Mouse (Mus musculus): ENCODE results near the gene Syt8. TPM values are rescaled to one million over a fixed set of nuclear protein-coding genes. Genes with fewer than 3 reads are reported as not detected.

Syt8 gene
- polyA plus RNA-seq, 1 experiment, result not detected

- H3K9ac ChIP-seq (ENCODE audit: low read depth, poor library complexity, severe bottlenecking), result no peak overlapping the region
- no peaks in the 10 kb centered on the region for H3K36me3 ChIP-seq (ENCODE audit: control insufficient read depth, insufficient read depth, low read length, poor library complexity, severe bottlenecking)
- H3K4me3 ChIP-seq (ENCODE audit: low read depth, low read length), result no peak overlapping the region
- no peaks in the 10 kb centered on the region for H3K27me3 ChIP-seq (ENCODE audit: control insufficient read depth, insufficient read depth, low read length, poor library complexity, severe bottlenecking)
- H3K9me3 ChIP-seq (replicated peaks; ENCODE audit: control insufficient read depth, insufficient read depth, low read length, poor library complexity, severe bottlenecking), result no peaks in the 10 kb centered on the region
- H3K27ac ChIP-seq (ENCODE audit: insufficient read depth, low read length), result no peak overlapping the region
- TF ChIP-seq POLR2A (IDR thresholded peaks at IDR 0.05; ENCODE audit: insufficient read depth, low read length) (no peak), EP300 (IDR thresholded peaks at IDR 0.05; ENCODE audit: insufficient read depth, low read depth, low read length) (no peak), CTCF (IDR thresholded peaks at IDR 0.05; ENCODE audit: low read depth, low read length) (no peak)
- peaks cover 1% of the 10 kb centered on the region for H3K4me1 ChIP-seq (ENCODE audit: control insufficient read depth, insufficient read depth, low read length)
These were observed 20.6 kb downstream of the Syt8 start for GRCm38 (mm10) chr7:142455251-142455650.

DNA sequence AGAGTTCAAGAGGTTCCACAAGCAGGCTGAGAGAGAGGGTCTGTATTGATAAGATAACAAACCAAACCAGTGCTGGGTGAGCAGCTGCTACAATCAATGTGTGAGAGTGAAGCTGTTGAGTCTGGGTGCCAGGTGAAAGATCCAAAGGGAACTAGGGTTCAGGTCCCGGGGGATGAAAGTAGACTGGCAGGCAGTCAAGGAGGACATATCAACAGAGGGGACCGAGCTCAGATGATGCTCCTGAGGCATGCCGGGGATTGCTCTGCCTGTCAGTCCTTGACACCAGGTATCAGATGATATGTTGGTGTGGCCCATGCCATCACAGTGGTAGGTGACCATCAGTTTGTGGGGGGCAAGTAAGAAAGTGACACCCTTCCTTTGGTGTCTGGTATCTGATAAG, 22.2 kb downstream of the Syt8 start:
- Histone ChIP-seq H3K4me1 (ENCODE audit: control insufficient read depth, insufficient read depth, low read length) (peaks cover 1% of the 10 kb centered on the region), H3K9me3 (replicated peaks; ENCODE audit: control insufficient read depth, insufficient read depth, low read length, poor library complexity, severe bottlenecking) (no peaks in the 10 kb centered on the region), H3K27me3 (ENCODE audit: control insufficient read depth, insufficient read depth, low read length, poor library complexity, severe bottlenecking) (no peaks in the 10 kb centered on the region), H3K9ac (ENCODE audit: low read depth, poor library complexity, severe bottlenecking) (no peak overlapping the region), H3K4me3 (ENCODE audit: low read depth, low read length) (no peak overlapping the region), H3K36me3 (ENCODE audit: control insufficient read depth, insufficient read depth, low read length, poor library complexity, severe bottlenecking) (no peaks in the 10 kb centered on the region), H3K27ac (ENCODE audit: insufficient read depth, low read length) (no peak overlapping the region)
- TF ChIP-seq CTCF (IDR thresholded peaks at IDR 0.05; ENCODE audit: low read depth, low read length) (no peak), EP300 (IDR thresholded peaks at IDR 0.05; ENCODE audit: insufficient read depth, low read depth, low read length) (no peak), POLR2A (IDR thresholded peaks at IDR 0.05; ENCODE audit: insufficient read depth, low read length) (no peak)

GRCm38 (mm10) chr7:142457227-142457811, 22.7 kb downstream of the Syt8 start:
- Histone ChIP-seq H3K4me1 (ENCODE audit: control insufficient read depth, insufficient read depth, low read length) (peaks cover 1% of the 10 kb centered on the region), H3K4me3 (ENCODE audit: low read depth, low read length) (no peak overlapping the region), H3K9ac (ENCODE audit: low read depth, poor library complexity, severe bottlenecking) (no peak overlapping the region), H3K27ac (ENCODE audit: insufficient read depth, low read length) (no peak overlapping the region), H3K36me3 (ENCODE audit: control insufficient read depth, insufficient read depth, low read length, poor library complexity, severe bottlenecking) (no peaks in the 10 kb centered on the region), H3K27me3 (ENCODE audit: control insufficient read depth, insufficient read depth, low read length, poor library complexity, severe bottlenecking) (no peaks in the 10 kb centered on the region), H3K9me3 (replicated peaks; ENCODE audit: control insufficient read depth, insufficient read depth, low read length, poor library complexity, severe bottlenecking) (no peaks in the 10 kb centered on the region)
- no peak for TF ChIP-seq EP300 (IDR thresholded peaks at IDR 0.05; ENCODE audit: insufficient read depth, low read depth, low read length)
- no peak for TF ChIP-seq POLR2A (IDR thresholded peaks at IDR 0.05; ENCODE audit: insufficient read depth, low read length)
- TF ChIP-seq CTCF (IDR thresholded peaks at IDR 0.05; ENCODE audit: low read depth, low read length), result no peak

DNA sequence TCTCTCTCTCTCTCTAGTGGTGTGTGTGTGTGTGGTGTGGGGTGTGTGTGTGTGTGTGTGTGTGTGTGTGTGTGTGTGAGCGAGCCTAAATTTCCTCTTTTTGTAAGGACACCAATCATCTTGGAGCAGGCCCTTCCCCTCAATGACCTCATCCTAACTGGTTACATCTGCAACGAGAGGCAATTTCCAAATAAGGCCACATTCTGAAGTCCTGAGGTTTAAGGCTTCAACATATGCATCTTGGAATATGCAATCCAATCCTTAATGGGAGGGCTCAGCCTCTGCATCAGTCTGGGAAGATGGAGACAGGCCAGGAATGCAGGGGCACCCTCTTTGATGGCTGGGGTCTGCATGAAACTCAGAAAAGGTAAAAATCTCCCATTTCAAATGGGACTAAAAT, 23.4 kb downstream of the Syt8 start:
- Histone ChIP-seq H3K9me3 (replicated peaks; ENCODE audit: control insufficient read depth, insufficient read depth, low read length, poor library complexity, severe bottlenecking) (no peaks in the 10 kb centered on the region), H3K36me3 (ENCODE audit: control insufficient read depth, insufficient read depth, low read length, poor library complexity, severe bottlenecking) (no peaks in the 10 kb centered on the region), H3K27me3 (ENCODE audit: control insufficient read depth, insufficient read depth, low read length, poor library complexity, severe bottlenecking) (no peaks in the 10 kb centered on the region), H3K27ac (ENCODE audit: insufficient read depth, low read length) (no peak overlapping the region), H3K9ac (ENCODE audit: low read depth, poor library complexity, severe bottlenecking) (no peak overlapping the region), H3K4me3 (ENCODE audit: low read depth, low read length) (no peak overlapping the region), H3K4me1 (ENCODE audit: control insufficient read depth, insufficient read depth, low read length) (peaks cover 1% of the 10 kb centered on the region)
- TF ChIP-seq EP300 (IDR thresholded peaks at IDR 0.05; ENCODE audit: insufficient read depth, low read depth, low read length) (no peak), CTCF (IDR thresholded peaks at IDR 0.05; ENCODE audit: low read depth, low read length) (no peak), POLR2A (IDR thresholded peaks at IDR 0.05; ENCODE audit: insufficient read depth, low read length) (no peak)

- Histone ChIP-seq H3K27ac (ENCODE audit: insufficient read depth, low read length) (no peak overlapping the region), H3K9me3 (replicated peaks; ENCODE audit: control insufficient read depth, insufficient read depth, low read length, poor library complexity, severe bottlenecking) (no peaks in the 10 kb centered on the region), H3K27me3 (ENCODE audit: control insufficient read depth, insufficient read depth, low read length, poor library complexity, severe bottlenecking) (no peaks in the 10 kb centered on the region), H3K36me3 (ENCODE audit: control insufficient read depth, insufficient read depth, low read length, poor library complexity, severe bottlenecking) (no peaks in the 10 kb centered on the region), H3K4me3 (ENCODE audit: low read depth, low read length) (no peak overlapping the region), H3K9ac (ENCODE audit: low read depth, poor library complexity, severe bottlenecking) (no peak overlapping the region), H3K4me1 (ENCODE audit: control insufficient read depth, insufficient read depth, low read length) (peaks cover 1% of the 10 kb centered on the region)
- TF ChIP-seq POLR2A (IDR thresholded peaks at IDR 0.05; ENCODE audit: insufficient read depth, low read length), result no peak
- TF ChIP-seq CTCF (IDR thresholded peaks at IDR 0.05; ENCODE audit: low read depth, low read length), result no peak
- TF ChIP-seq EP300 (IDR thresholded peaks at IDR 0.05; ENCODE audit: insufficient read depth, low read depth, low read length), result no peak
These were observed 24.1 kb downstream of the Syt8 start for GRCm38 (mm10) chr7:142458676-142459298.

DNA sequence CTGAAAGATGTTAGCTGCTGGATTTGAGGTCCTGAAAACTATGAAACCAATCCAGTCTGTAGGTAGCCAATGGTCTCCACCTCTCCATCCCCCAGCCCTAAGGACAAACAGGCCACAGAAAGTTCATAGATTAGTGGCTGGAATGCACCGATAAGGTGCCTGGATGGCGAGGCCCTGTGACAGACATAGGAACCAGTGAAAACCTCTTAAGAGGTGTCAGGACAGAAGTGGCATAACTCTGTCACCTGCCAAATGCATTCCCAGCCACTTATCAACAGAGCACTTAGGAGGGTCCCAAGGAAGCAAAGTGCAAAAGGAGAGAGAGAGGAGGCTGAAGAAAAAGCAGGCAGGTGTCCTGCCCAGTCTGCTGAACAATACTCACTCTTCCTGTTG, 24.6 kb downstream of the Syt8 start:
- peaks cover 1% of the 10 kb centered on the region for H3K4me1 ChIP-seq (ENCODE audit: control insufficient read depth, insufficient read depth, low read length)
- H3K36me3 ChIP-seq (ENCODE audit: control insufficient read depth, insufficient read depth, low read length, poor library complexity, severe bottlenecking), result no peaks in the 10 kb centered on the region
- no peaks in the 10 kb centered on the region for H3K9me3 ChIP-seq (replicated peaks; ENCODE audit: control insufficient read depth, insufficient read depth, low read length, poor library complexity, severe bottlenecking)
- TF ChIP-seq EP300 (IDR thresholded peaks at IDR 0.05; ENCODE audit: insufficient read depth, low read depth, low read length), result no peak
- no peak for TF ChIP-seq CTCF (IDR thresholded peaks at IDR 0.05; ENCODE audit: low read depth, low read length)
- no peaks in the 10 kb centered on the region for H3K27me3 ChIP-seq (ENCODE audit: control insufficient read depth, insufficient read depth, low read length, poor library complexity, severe bottlenecking)
- no peak overlapping the region for H3K4me3 ChIP-seq (ENCODE audit: low read depth, low read length)
- no peak overlapping the region for H3K27ac ChIP-seq (ENCODE audit: insufficient read depth, low read length)
- H3K9ac ChIP-seq (ENCODE audit: low read depth, poor library complexity, severe bottlenecking), result no peak overlapping the region

Measured in ES-Bruce4 (cell line).